Mouse (Mus musculus): ENCODE data around the gene Spata5. TPM values are rescaled to one million over a fixed set of nuclear protein-coding genes. Genes with fewer than 3 reads are reported as not detected.
A peak's percentile ranks its signal among the peaks of the same experiment; 100 is the strongest.

Gene Spata5
- polyA plus RNA-seq, 1 experiment = 23.6 TPM

GRCm38 (mm10) chr3:37387310-37387709 is 32.4 kb upstream of the Spata5 start:
- no peak overlapping the region for H3K4me3 ChIP-seq (ENCODE audit: insufficient read depth, low read length)
- no peak overlapping the region for H3K27ac ChIP-seq (ENCODE audit: insufficient read depth, low read length)
- no peaks in the 10 kb centered on the region for H3K4me1 ChIP-seq (ENCODE audit: control insufficient read depth, insufficient read depth, low read length)
- no peak for TF ChIP-seq POLR2A (IDR thresholded peaks at IDR 0.05; ENCODE audit: low read depth, low read length)
- TF ChIP-seq CTCF (IDR thresholded peaks at IDR 0.05; ENCODE audit: borderline replicate concordance, insufficient read depth, low read length) = no peak

- no peak overlapping the region for H3K27ac ChIP-seq (ENCODE audit: insufficient read depth, low read length)
- peaks cover 4% of the 10 kb centered on the region; the same call in 1 of the 2 replicates for H3K4me1 ChIP-seq (ENCODE audit: control insufficient read depth, insufficient read depth, low read length)
- TF ChIP-seq CTCF (IDR thresholded peaks at IDR 0.05; ENCODE audit: borderline replicate concordance, insufficient read depth, low read length) (no peak), POLR2A (IDR thresholded peaks at IDR 0.05; ENCODE audit: low read depth, low read length) (no peak)
- no peak overlapping the region for H3K4me3 ChIP-seq (ENCODE audit: insufficient read depth, low read length)
Observed at GRCm38 (mm10) chr3:37396930-37397608, 22.6 kb upstream of the Spata5 start.

GRCm38 (mm10) chr3:37397646-37398045 is 22.1 kb upstream of the Spata5 start:
- Histone ChIP-seq H3K4me3 (ENCODE audit: insufficient read depth, low read length) (no peak overlapping the region), H3K27ac (ENCODE audit: insufficient read depth, low read length) (no peak overlapping the region), H3K4me1 (ENCODE audit: control insufficient read depth, insufficient read depth, low read length) (peaks cover 4% of the 10 kb centered on the region; the same call in 1 of the 2 replicates)
- TF ChIP-seq CTCF (IDR thresholded peaks at IDR 0.05; ENCODE audit: borderline replicate concordance, insufficient read depth, low read length) (no peak), POLR2A (IDR thresholded peaks at IDR 0.05; ENCODE audit: low read depth, low read length) (no peak)

DNA sequence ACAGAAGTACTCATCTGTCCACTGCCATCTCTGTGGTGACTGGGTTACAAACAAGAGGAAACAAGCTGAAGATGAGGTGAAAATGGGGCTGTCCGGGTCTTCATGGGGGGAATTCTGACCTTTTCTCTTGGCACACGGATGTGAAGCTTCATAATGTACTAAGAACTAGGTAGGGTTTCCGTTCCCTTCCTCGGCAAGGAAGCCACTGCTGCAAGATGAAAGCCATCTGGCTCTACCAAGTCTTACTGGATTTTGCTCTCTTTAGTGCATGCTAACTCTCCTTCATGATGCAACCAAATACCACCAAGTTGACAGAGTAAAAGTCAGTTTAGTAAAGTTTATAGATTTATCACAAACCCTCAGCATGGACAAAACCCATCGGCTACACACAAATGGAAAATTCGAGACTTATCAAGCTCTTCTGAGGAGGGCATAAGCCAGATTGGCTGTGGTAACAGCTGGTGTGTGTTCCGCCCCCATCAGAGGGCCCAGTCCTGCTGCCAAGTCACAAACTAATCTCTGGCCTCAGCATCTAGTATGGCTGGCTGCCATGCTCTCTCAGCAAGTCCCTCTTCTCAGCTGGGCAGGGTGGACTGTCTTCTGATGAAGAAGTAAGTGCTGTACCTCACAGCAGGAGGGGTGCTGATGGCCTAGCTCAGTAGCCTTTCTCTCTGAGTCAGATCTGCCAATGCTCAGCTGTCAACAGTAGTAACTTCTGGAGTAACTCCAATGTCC is 20.9 kb upstream of the Spata5 start:
- peaks cover 4% of the 10 kb centered on the region; the same call in 1 of the 2 replicates for H3K4me1 ChIP-seq (ENCODE audit: control insufficient read depth, insufficient read depth, low read length)
- H3K27ac ChIP-seq (ENCODE audit: insufficient read depth, low read length) = peak overlapping the region; percentile 28; the same call in 1 of the 2 replicates
- no peak overlapping the region for H3K4me3 ChIP-seq (ENCODE audit: insufficient read depth, low read length)
- TF ChIP-seq CTCF (IDR thresholded peaks at IDR 0.05; ENCODE audit: borderline replicate concordance, insufficient read depth, low read length) = no peak
- no peak for TF ChIP-seq POLR2A (IDR thresholded peaks at IDR 0.05; ENCODE audit: low read depth, low read length)

DNA sequence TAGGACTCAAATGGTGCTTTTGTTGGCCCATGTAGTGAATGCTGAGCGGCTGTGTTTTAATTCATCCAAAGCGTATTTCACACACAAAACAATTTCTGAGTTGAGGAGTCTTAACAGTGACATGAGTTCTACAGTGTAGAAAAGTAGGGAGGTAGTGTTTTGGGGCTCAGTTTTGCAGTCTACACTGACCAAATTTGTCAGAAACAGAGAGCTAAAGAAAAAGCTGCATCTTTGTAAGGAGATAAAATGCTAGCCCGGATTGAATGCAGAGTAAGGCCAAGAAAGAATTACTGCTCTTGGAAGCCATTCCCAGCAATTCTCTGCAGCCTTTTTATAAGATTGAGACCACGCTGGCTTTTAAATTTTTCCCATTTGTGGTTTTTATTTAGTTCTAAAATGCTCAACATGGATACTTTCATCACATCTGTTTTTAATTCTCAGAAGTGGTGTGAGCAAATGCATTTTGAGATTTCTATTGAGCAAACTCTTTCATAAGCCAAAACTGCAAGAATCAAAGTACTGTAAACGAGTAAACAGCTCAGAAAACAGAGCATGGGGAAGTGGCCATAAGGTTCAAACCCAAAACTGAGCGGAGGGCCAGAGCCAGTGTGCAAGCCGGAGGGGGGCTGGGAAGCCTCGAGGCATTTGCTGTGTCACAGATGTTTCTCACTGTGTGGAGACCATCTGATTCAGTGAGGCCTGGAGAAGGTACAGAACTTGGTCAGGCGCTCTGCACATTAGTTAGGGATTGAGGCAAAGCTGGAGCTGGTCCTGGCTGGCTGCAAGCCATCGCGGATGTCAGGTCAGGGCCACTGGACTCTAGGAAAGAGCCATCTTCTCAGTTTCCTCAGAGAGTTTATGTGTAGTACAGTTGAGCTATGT is 17.7 kb upstream of the Spata5 start:
- TF ChIP-seq POLR2A (IDR thresholded peaks at IDR 0.05; ENCODE audit: low read depth, low read length) = no peak
- no peak for TF ChIP-seq CTCF (IDR thresholded peaks at IDR 0.05; ENCODE audit: borderline replicate concordance, insufficient read depth, low read length)

DNA sequence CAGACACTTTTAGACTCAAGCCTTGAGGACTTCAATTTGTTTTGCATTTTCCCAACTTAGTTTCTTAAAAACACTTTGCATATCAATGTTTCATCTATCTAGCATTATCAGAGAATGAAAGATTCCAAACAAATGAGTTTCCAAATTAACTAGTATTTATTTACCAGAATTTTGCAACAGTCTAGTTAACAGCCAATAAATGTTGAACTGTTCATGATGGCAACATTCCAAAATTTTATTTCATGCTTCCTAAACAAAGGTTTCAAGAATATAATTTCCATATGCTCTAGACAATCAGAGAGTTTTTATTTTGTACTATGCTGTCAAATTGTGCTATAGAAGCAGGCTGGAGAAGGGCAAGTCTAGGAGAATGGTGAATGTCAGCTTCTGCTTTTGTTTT is 12.1 kb upstream of the Spata5 start:
- H3K4me1 ChIP-seq (ENCODE audit: control insufficient read depth, insufficient read depth, low read length) = no peaks in the 10 kb centered on the region
- TF ChIP-seq POLR2A (IDR thresholded peaks at IDR 0.05; ENCODE audit: low read depth, low read length) (no peak), CTCF (IDR thresholded peaks at IDR 0.05; ENCODE audit: borderline replicate concordance, insufficient read depth, low read length) (no peak)
- H3K27ac ChIP-seq (ENCODE audit: insufficient read depth, low read length) = no peak overlapping the region
- no peak overlapping the region for H3K4me3 ChIP-seq (ENCODE audit: insufficient read depth, low read length)

More for the DNA sequence above, 17.7 kb upstream of the Spata5 start:
- no peak overlapping the region for H3K4me3 ChIP-seq (ENCODE audit: insufficient read depth, low read length)
- H3K27ac ChIP-seq (ENCODE audit: insufficient read depth, low read length) = peak overlapping the region; percentile 80
- H3K4me1 ChIP-seq (ENCODE audit: control insufficient read depth, insufficient read depth, low read length) = peaks cover 4% of the 10 kb centered on the region; the same call in 1 of the 2 replicates

DNA sequence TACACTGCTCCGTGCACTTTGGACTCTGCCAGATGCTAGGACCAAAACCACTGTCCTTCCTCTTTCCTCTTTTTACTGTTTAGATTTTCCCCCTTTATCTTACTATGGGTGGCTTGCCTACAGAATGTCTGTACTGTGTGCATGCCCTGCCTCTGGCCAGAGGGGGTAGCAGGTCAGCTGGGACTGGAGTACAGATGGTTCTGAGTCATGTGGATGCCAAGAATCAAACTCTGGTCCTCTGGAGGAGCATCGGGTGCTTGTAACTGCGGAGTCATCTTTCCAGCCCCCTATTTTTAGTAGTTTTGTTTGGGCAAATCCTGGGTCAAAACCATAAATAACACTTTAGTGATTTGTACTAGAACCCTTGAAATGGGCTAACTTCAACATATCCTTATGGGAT is 6.2 kb upstream of the Spata5 start:
- TF ChIP-seq CTCF (IDR thresholded peaks at IDR 0.05; ENCODE audit: borderline replicate concordance, insufficient read depth, low read length) = no peak
- TF ChIP-seq POLR2A (IDR thresholded peaks at IDR 0.05; ENCODE audit: low read depth, low read length) = no peak

DNA sequence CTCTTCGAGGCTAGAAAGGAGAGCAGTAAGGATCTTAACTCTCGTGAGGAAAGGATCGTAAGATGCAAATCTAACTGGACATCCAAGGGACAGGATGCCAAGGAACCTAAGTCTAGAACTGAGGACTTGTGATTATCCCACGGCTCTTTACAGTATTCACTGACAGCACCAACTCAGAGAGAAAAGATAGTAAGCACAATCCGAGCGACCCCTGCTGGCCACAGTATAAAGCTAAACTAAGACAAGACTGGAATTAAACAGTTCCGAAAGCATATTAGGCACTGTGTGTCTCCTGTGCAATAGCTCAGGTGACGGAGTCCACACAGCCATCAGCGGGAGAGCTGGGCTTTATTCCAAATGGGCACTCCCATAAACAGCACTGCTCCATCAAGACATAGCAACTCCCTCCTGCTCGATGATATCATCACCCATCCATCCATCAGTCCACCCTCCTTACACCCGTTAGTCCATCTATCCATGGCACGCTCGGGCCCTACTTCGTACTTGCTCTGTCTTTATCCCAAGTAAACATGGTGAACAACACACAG is 5.2 kb upstream of the Spata5 start:
- TF ChIP-seq CTCF (IDR thresholded peaks at IDR 0.05; ENCODE audit: borderline replicate concordance, insufficient read depth, low read length) = no peak
- TF ChIP-seq POLR2A (IDR thresholded peaks at IDR 0.05; ENCODE audit: low read depth, low read length) = no peak
- 0 out of 2 replicates have a peak, but pooled peaks cover 7% of the 10 kb centered on the region for H3K4me1 ChIP-seq (ENCODE audit: control insufficient read depth, insufficient read depth, low read length)
- H3K27ac ChIP-seq (ENCODE audit: insufficient read depth, low read length) = no peak overlapping the region
- H3K4me3 ChIP-seq (ENCODE audit: insufficient read depth, low read length) = no peak overlapping the region

More for the DNA sequence above, 6.2 kb upstream of the Spata5 start:
- H3K4me3 ChIP-seq (ENCODE audit: insufficient read depth, low read length) = no peak overlapping the region
- 0 out of 2 replicates have a peak, but pooled peaks cover 7% of the 10 kb centered on the region for H3K4me1 ChIP-seq (ENCODE audit: control insufficient read depth, insufficient read depth, low read length)
- H3K27ac ChIP-seq (ENCODE audit: insufficient read depth, low read length) = no peak overlapping the region

DNA sequence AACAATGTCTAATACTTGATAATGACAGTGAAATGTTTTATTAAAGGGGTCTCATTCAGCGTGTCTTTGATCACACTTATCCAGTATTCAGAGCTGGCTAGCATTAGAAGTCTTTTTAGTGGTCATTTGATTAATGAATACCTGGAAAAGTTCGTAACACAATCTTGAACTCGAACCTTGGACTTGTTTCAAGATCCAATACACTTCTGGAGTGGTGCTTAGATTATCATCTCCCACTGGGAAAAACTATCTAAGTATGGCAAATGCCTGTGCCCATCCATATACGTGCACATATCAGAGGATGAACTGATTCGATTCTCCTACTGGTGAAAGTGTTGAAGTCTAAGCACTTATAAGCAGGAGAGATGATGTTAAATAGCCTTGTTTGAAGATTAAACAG is 1.4 kb upstream of the Spata5 start:
- TF ChIP-seq CTCF (IDR thresholded peaks at IDR 0.05; ENCODE audit: borderline replicate concordance, insufficient read depth, low read length) (no peak), POLR2A (IDR thresholded peaks at IDR 0.05; ENCODE audit: low read depth, low read length) (no peak)
- Histone ChIP-seq H3K27ac (ENCODE audit: insufficient read depth, low read length) (peak overlapping the region; percentile 45), H3K4me3 (ENCODE audit: insufficient read depth, low read length) (peak overlapping the region; percentile 68), H3K4me1 (ENCODE audit: control insufficient read depth, insufficient read depth, low read length) (peaks cover 9% of the 10 kb centered on the region)
